Mouse (Mus musculus) heart, postnatal 36 days (tissue): ENCODE measurements around the gene Limch1. TPM values are rescaled to one million over a fixed set of nuclear protein-coding genes. Genes with fewer than 3 reads are reported as not detected.

Experiments
- DNase-seq, 2 experiments: peaks; one replicate each; pipeline ENCODE4 v3.0.0; 2021 to 2022
- intact Hi-C: fragments of 180-260 bp; cut with DNase I; formaldehyde crosslinking; loops from one replicate; pipeline ENCODE4 v1.15.1; 2025
- total RNA-seq, 2 experiments: library from RNA; stranded (reverse); gene quantifications; 2 replicates each; pipeline ENCODE4 v1.2.3; 2021

Gene Limch1
- total RNA-seq, result 100 to 1,000 TPM; 238 to 297 TPM

DNA sequence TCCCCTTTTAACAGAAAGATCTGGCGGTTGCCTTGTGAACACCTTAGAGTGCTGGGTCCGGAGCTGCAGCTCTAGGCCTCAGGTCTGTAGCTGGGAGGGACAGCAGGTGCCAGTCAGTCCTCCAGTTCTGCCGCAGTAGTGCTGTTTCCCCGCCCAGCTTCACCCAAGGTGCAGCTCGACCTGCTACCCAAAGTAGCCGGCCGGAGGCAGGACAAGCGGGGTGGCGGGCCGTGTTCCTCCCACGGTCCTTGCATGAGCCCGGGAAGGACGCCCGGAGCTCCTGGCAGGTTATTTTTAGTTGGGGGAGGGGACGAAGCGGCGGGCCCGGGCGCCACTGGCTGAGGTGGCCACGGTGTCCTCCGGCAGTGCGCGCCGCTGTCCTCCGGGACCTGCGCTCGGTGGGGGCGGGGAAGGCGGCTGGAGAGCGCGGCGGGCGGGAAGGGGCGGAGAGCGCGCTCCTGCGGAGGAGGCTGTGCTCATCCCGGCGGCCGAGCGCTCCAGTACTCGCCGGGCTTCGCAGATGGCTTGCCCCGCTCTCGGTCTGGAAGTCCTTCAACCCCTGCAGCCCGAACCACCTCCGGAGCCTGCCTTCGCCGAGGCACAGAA is at the start of gene Limch1:
Limch1 (plus strand) TSS at position 438 of the 606 bp plus-strand sequence.
- peak; percentile 83 to 84 for DNase-seq
- intact Hi-C loops, result loop anchor here (2.0 to 5.0 kb wide), 5 partner anchors 27 to 197 kb away; no protein-coding TSS in a partner anchor

DNA sequence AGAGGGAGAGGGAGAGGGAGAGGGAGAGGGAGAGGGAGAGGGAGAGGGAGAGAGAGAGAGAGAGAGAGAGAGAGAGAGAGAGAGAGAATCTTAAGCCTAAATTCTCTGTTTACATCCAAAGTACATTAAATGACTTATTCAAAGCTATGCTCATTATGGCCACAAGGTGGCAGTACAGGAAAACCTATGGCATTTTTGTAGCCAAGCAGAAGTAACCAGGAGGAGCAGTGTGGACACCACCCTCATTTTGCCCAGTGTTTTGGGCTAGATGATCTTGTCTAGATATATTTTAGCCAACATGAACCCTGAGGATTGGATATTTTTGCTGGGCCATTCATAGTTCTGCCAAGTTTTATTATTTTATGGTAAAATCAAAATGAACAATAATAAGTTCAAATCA is 48.5 kb upstream of the Limch1 start:
- intact Hi-C loops, result loop anchor here (2.0 to 5.0 kb wide), 2 partner anchors 300 to 542 kb away; no protein-coding TSS in a partner anchor
- DNase-seq, result peak; percentile 33 to 43

GRCm38 (mm10) chr5:66699911-66700310 is 45.7 kb upstream of the Limch1 start:
- intact Hi-C loops, result loop anchor here (1.0 to 5.0 kb wide), 3 partner anchors 297 to 531 kb away; no protein-coding TSS in a partner anchor
- DNase-seq, result no peak

DNA sequence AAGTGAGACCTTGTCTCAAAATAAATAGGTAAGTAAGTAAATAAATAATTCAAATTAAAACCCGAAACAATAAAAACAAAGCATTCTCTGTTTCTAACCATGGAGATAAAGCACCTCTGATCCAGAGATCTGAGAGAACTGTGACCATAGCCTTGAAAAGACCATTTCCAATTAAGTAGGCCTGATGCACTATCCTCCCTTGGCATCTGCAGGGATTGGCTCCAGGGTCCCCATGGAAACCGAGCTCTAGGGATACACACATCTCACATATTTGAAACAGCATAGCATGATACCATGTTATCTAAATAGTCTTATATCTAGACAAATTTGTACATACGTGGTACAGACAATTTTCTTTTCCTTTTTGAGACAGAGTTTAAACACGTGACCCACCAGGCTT is 43.7 kb upstream of the Limch1 start:
- intact Hi-C loops, result loop anchor here (2.0 kb wide), 1 partner anchor 309 kb away; no protein-coding TSS in a partner anchor
- DNase-seq, result no peak

GRCm38 (mm10) chr5:66703317-66704004 is 42.2 kb upstream of the Limch1 start:
- peak in 1 of 2 experiments; percentile 28 for DNase-seq
- intact Hi-C loops, result loop anchor here (2.0 kb wide), 1 partner anchor 307 kb away; no protein-coding TSS in a partner anchor

DNA sequence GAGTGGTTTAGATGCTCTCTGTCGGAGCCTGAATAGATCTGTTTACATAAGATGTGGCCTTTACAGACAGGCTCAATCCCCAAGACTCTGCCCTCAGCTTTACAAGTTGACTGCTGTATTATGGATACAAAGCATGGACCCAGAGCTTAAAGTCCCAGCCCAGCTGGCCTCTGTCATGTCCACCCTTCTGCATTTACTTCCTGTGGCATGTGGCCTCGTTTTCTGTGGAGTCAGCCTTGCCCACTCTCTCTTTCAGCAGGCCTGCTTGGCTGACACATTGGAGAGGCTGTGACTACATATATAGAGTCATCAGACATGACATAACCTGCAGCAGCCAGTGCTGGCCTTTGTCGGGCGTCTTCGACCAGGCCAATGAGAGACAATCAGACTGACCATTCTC is 37.8 kb upstream of the Limch1 start:
- no peak for DNase-seq
- intact Hi-C loops, result no loop called here

GRCm38 (mm10) chr5:66710445-66711019 is 35.1 kb upstream of the Limch1 start:
- peak in 1 of 2 experiments; percentile 22 for DNase-seq
- intact Hi-C loops, result loop anchor here (1.0 to 5.0 kb wide), 3 partner anchors 187 to 306 kb away; no protein-coding TSS in a partner anchor

DNA sequence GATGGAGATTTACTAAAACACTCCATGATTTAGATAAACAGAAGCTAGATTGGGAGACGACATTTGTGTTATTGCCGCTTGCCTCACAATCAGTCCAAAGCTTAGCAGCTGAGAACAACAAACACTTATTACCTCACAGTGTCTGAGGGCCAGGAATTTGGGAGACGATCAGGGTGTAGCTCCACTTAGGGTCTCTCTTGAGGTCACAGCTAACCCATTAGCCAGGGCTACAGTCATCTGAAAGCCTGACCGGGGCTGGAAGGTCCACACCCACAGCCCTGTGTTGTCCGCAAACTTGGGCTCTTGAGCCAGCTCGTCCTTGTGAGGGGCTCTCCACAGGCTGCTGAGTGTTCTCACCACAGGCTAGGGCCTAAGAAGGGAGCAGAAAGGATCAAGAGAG is 32.8 kb upstream of the Limch1 start:
- intact Hi-C loops, result loop anchor here (5.0 kb wide), 2 partner anchors 184 to 284 kb away; no protein-coding TSS in a partner anchor
- DNase-seq, result peak in 1 of 2 experiments; percentile 21

DNA sequence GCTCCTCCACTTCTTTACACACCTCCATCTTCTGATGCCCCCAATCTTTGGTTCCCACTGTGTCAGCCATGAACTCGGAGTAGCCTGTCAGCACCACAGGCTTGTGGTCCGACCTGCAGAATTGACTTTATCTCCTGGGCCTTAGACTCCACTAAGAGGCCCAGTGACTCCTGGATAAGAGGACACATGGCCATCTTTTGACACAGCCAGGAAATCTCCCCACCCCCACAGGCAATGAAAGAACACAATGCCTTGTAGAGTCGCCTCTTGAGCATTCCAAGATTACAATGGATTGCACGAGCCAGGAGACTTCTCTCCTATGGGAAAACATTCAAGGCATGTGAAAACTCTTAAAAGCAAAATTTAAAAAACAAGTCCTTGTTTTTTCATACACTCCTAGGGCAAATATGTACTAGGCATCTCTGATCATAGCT is 30.1 kb upstream of the Limch1 start:
- intact Hi-C loops, result no loop called here
- DNase-seq, result no peak

- intact Hi-C loops, result loop anchor here (2.0 kb wide), 1 partner anchor 27 kb away; the partner anchor contains the start of gene Limch1
- no peak for DNase-seq
Observed at GRCm38 (mm10) chr5:66717931-66718330, 27.7 kb upstream of the Limch1 start.

DNA sequence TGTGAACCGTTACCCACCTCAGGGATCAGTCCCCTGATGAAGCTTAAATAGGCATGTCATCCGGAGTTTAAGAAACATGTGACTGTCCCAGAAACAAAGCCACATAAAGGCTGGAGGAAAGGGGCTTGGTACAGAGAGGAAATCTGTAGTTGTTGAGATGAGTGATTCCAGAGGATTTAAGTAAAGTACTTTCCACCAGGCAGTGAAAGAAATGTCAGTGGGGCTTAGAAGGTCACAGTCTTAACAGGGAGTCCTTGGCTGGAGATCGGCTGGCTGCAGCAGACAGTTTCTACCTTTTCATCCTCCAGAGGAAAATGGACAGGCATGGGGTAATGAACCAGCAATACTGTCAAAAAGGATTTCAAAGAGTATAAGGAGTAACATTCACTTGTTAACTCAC is 27.2 kb upstream of the Limch1 start:
- no peak for DNase-seq
- intact Hi-C loops, result loop anchor here (2.0 kb wide), 1 partner anchor 26 kb away; the partner anchor contains the start of gene Limch1

DNA sequence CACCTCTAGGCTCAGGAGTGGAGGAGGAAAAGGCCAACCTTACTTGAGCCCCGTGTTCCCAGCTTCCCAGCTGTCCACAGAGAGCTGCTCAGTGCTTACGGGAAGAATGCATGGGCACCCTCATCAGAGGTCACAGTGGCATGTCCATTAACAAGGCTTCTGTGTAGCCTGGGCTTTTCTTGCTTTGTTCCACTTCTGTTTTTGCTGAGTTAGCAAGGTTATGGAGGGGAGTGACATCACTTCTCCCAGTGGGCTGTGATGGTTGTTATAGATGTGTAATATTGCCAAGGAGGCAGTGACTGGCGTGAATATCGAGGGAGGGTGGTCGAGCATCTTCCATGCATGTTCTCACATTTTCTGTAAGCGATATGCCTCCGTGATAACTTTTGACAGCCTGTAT is 26.7 kb upstream of the Limch1 start:
- DNase-seq, result no peak
- intact Hi-C loops, result loop anchor here (2.0 kb wide), 1 partner anchor 26 kb away; the partner anchor contains the start of gene Limch1

- no peak for DNase-seq
- intact Hi-C loops, result no loop called here
Observed at GRCm38 (mm10) chr5:66720921-66721320, 24.7 kb upstream of the Limch1 start.

GRCm38 (mm10) chr5:66722586-66722985 is 23.0 kb upstream of the Limch1 start:
- DNase-seq, result no peak
- intact Hi-C loops, result no loop called here

- intact Hi-C loops, result no loop called here
- DNase-seq, result no peak
Observed at GRCm38 (mm10) chr5:66723037-66723436, 22.6 kb upstream of the Limch1 start.

- intact Hi-C loops, result no loop called here
- no peak for DNase-seq
Observed at GRCm38 (mm10) chr5:66723626-66724025, 22.0 kb upstream of the Limch1 start.

- intact Hi-C loops, result no loop called here
- no peak for DNase-seq
Observed at GRCm38 (mm10) chr5:66729306-66729705, 16.3 kb upstream of the Limch1 start.

DNA sequence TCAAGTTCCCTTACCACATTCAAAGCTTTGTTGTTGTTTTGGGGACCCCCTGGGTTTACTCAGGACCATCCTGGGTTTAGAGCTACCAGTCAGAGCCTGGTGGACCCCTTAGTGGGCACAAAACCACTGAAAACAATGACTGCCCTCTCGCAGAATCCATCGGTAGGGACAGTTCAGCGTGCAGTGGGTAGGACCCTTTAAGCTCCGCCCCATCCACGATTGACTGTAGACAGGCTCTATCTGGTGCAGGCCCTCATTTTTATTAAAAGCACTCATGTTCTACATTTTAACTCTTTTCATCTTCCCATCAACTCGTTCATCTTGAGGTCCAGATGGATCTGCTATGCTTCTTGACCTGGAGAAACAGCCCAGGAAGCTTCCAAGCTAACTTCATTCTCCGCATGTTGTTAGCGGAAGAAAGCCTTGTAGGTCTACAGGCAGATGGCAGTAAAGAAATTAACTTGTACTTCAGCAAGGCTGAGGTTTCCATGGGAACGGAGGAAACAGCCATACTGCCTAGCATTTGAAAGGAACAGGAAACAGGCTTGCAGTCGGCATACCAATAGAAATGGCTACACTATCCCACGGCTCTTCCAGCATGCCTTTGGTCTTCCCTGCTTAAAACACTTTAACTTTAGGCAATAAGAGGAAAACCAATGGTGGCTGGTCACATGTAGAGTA is 14.9 kb upstream of the Limch1 start:
- no peak for DNase-seq

DNA sequence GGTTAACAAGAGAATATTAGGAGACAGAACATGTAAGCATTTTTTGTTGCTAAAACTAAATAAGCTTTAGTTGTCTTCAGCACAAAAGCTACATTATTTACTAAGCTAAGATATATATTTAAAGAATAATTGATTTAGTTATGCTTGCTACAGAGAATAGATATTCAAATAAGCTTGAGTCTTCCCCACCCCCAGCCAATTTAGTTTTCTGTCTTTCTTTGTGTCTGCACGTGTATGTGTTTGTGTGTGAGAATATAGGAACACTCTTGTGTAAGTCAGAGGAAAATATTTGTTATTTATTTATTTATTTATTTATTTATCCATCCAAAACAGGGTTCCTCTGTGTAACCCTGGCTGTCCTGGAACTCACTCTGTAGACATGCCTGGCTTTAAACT is 14.3 kb upstream of the Limch1 start:
- DNase-seq, result no peak
- intact Hi-C loops, result no loop called here

More for the DNA sequence above, 14.9 kb upstream of the Limch1 start:
- intact Hi-C loops, result no loop called here

DNA sequence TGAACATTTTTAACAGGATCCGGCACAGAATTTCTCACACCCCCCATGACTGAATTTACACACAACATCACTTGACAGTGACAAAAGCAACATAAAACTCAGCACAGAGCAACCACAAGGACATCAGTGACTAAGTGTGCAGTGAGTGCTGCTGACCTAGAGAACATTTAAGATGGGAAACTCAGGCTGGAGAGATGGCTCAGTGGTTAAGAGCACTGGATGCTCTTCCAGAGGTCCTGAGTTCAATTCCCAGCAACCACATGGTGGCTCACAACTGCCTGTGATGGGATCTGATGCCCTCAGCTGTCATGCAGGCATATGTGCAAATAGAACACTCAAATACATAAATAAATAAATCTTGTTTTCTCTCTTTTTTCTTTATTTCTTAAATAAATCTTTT is 12.1 kb upstream of the Limch1 start:
- no peak for DNase-seq
- intact Hi-C loops, result no loop called here

DNA sequence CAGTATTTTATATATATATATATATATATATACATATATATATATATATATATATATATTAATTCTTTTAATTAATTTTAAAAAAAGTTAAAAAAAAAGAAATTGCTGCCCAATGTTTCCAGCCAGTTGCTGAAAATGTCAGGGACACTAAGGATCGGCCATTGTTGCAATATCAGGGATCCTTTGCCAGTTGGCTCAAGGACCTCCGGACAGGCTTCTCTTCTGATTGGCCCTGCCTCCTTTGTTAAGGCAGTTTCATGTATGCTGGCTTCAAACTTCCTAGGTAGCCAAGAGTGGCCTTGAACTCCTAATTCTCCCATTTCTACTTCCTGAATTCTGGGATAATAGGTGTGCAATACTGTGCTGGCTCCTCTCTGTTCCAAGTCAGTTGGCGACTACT is 6.3 kb upstream of the Limch1 start:
- no peak for DNase-seq
- intact Hi-C loops, result no loop called here
